Mouse (Mus musculus) kidney, embryonic 15.5 days (tissue): ENCODE results near the gene Kif22. TPM values are rescaled to one million over a fixed set of nuclear protein-coding genes. Genes with fewer than 3 reads are reported as not detected.

ENCODE experiments used
- ATAC-seq: fragments of 200-750 bp; cut with Nextera tagmentation; replicated peaks from 2 replicates; pipeline ENCODE4 v1.8.0; 2017; ENCODE audit warnings: moderate TSS enrichment; ENCODE audit not compliant: low FRiP score
- H3K27ac ChIP-seq: fragments of 300-500 bp; sonication (generic); 2 replicates; pipeline ENCODE4 v1.5.1; 2015; ENCODE audit warnings: mild to moderate bottlenecking, inconsistent platforms
- H3K27me3 ChIP-seq: fragments of 300-500 bp; sonication (generic); 2 replicates; pipeline ENCODE4 v1.6.1; 2015; ENCODE audit warnings: inconsistent platforms
- H3K36me3 ChIP-seq: fragments of 300-500 bp; sonication (generic); 2 replicates; pipeline ENCODE4 v1.6.1; 2015; ENCODE audit warnings: inconsistent platforms
- H3K4me1 ChIP-seq: fragments of 300-500 bp; sonication (generic); 2 replicates; pipeline ENCODE4 v1.6.1; 2015; ENCODE audit warnings: inconsistent platforms
- H3K4me2 ChIP-seq: fragments of 300-500 bp; sonication (generic); 2 replicates; pipeline ENCODE4 v1.6.1; 2015; ENCODE audit warnings: moderate library complexity, mild to moderate bottlenecking, inconsistent platforms
- H3K4me3 ChIP-seq: fragments of 300-500 bp; sonication (generic); replicated peaks from 2 replicates; pipeline ENCODE4 v1.5.1; 2015; ENCODE audit warnings: mild to moderate bottlenecking, inconsistent platforms
- H3K9ac ChIP-seq: fragments of 300-500 bp; sonication (generic); 2 replicates; pipeline ENCODE4 v1.6.1; 2015; ENCODE audit warnings: mild to moderate bottlenecking, inconsistent platforms
- H3K9me3 ChIP-seq: fragments of 300-500 bp; sonication (generic); replicated peaks from 2 replicates; pipeline ENCODE4 v1.6.1; 2016; ENCODE audit warnings: inconsistent platforms
- WGBS: fragments of 180-500 bp; shearing (Covaris S2); methylation state at CpG from one replicate; pipeline ENCODE4 v1.1.7; 2015; ENCODE audit warnings: mixed read lengths; 5-methylcytosine and 5-hydroxymethylcytosine counted together
- microRNA-seq: library from miRNA; unstranded; fragments of <30 nt; microRNA quantifications from one replicate; pipeline ENCODE4, GENCODE M21; 2016
- polyA plus RNA-seq: library from polyadenylated mRNA; unstranded; fragments of >200 nt; fragmentation: Nextera tagmentation; extraction: Ambion mirVana; gene quantifications from 2 replicates; pipeline ENCODE4 v1.2.1, GENCODE M21; 2015

The Kif22 gene
- polyA plus RNA-seq, 1 experiment from 2014 or later = 141 TPM

GRCm38 (mm10) chr7:126999568-126999967 lies 42.7 kb downstream of the Kif22 start:
- WGBS = 76% methylated on average over 10 of the region's 10 CpGs
- Histone ChIP-seq H3K27ac (no peak overlapping the region), H3K36me3 (peaks cover 9% of the 10 kb centered on the region; the same call in 1 of the 2 replicates), H3K4me1 (no peaks in the 10 kb centered on the region), H3K27me3 (no peaks in the 10 kb centered on the region), H3K4me3 (no peak overlapping the region), H3K9me3 (0 out of 2 replicates have a peak, but pooled peaks cover 5% of the 10 kb centered on the region), H3K4me2 (no peak overlapping the region), H3K9ac (no peak overlapping the region)
- no peak for ATAC-seq

GRCm38 (mm10) chr7:126996449-126996848 lies 45.8 kb downstream of the Kif22 start:
- peaks cover 9% of the 10 kb centered on the region; the same call in 1 of the 2 replicates for H3K36me3 ChIP-seq
- H3K9me3 ChIP-seq = 0 out of 2 replicates have a peak, but pooled peaks cover 5% of the 10 kb centered on the region
- H3K4me1 ChIP-seq = 0 out of 2 replicates have a peak, but pooled peaks cover 4% of the 10 kb centered on the region
- WGBS = 82% methylated on average over 4 of the region's 4 CpGs
- no peak for ATAC-seq
- no peaks in the 10 kb centered on the region for H3K27me3 ChIP-seq
- H3K9ac ChIP-seq = no peak overlapping the region
- no peak overlapping the region for H3K27ac ChIP-seq
- no peak overlapping the region for H3K4me2 ChIP-seq
- no peak overlapping the region for H3K4me3 ChIP-seq

GRCm38 (mm10) chr7:126988816-126989215 lies 53.5 kb downstream of the Kif22 start:
- no peak overlapping the region for H3K27ac ChIP-seq
- H3K36me3 ChIP-seq = no peaks in the 10 kb centered on the region
- H3K4me3 ChIP-seq = no peak overlapping the region
- H3K4me2 ChIP-seq = no peak overlapping the region
- 0 out of 2 replicates have a peak, but pooled peaks cover 6% of the 10 kb centered on the region for H3K4me1 ChIP-seq
- no peak for ATAC-seq
- H3K9me3 ChIP-seq = no peaks in the 10 kb centered on the region
- 74% methylated on average over 8 of the region's 8 CpGs for WGBS
- H3K27me3 ChIP-seq = no peaks in the 10 kb centered on the region
- H3K9ac ChIP-seq = no peak overlapping the region

- Histone ChIP-seq H3K27ac (no peak overlapping the region), H3K4me2 (no peak overlapping the region)
- ATAC-seq = peak; percentile 66
These were observed 56.0 kb downstream of the Kif22 start for GRCm38 (mm10) chr7:126986319-126986718.

DNA sequence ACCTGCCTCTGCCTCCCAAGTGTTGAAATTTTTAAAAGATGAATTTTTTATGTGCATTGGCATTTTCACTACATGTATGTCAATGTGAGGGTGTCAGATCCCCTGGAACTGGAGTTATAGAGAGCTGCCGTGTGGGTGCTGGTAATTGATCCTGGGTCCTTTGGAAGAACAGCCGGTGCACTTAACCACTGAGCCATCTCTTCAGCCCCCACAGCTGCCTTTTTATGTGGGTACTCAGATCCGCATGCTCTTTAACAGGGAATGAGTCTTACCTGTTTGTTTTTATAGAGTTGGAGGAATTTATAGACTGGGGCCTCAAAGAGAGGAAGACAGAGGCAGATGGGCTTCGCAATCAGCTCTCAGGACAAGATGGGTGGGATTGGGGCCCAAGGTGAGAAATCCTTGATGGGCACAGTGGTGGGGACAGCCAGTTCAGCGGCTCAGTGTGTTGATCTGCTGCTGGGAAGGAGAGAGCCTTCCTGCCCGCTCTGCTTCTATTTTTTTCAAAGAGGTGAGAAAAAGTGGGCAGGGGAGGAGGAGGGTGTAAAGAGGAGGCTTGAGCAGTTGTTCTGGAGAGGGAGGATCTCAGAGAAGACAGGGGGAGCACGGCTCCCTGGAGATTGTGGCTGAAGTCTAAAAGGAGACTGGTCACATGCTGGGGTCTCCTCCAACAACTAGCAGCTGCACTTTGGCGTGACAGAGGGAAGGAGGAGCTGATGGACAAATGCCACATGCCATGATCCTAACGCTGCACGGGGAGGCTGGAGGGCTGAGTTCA lies 57.4 kb downstream of the Kif22 start:
- Histone ChIP-seq H3K4me1 (0 out of 2 replicates have a peak, but pooled peaks cover 2% of the 10 kb centered on the region), H3K27me3 (no peaks in the 10 kb centered on the region), H3K9me3 (no peaks in the 10 kb centered on the region), H3K27ac (no peak overlapping the region), H3K9ac (no peak overlapping the region), H3K4me3 (no peak overlapping the region), H3K4me2 (no peak overlapping the region), H3K36me3 (peaks cover 17% of the 10 kb centered on the region)
- WGBS = 22% methylated on average over 10 of the region's 10 CpGs
- no peak for ATAC-seq

More at GRCm38 (mm10) chr7:126986319-126986718, 56.0 kb downstream of the Kif22 start:
- peaks cover 3% of the 10 kb centered on the region for H3K36me3 ChIP-seq
- no peaks in the 10 kb centered on the region for H3K27me3 ChIP-seq
- H3K4me1 ChIP-seq = 0 out of 2 replicates have a peak, but pooled peaks cover 2% of the 10 kb centered on the region
- H3K4me3 ChIP-seq = no peak overlapping the region
- 39% methylated on average over 9 of the region's 9 CpGs for WGBS
- H3K9me3 ChIP-seq = no peaks in the 10 kb centered on the region
- H3K9ac ChIP-seq = no peak overlapping the region

DNA sequence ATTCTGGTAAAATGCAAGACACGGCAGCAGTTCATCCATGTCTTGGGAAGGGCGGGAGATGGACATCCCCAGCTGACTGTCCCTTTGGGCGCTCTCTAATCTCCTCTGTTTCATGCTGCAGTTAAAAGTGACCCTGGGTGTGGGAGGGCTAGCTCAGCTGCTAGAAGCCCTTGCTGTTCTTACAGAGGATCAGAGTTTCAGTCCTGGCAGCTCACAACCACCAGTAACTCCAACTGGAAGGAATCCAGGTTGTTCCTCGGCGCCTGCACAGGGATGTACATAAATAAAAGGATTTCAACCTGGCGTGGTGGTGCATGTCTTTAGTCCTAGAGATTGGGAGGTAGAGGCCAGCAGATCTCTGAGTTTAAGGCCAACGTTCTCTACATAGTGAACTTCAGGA lies 59.2 kb downstream of the Kif22 start:
- WGBS = 70% methylated on average over 7 of the region's 7 CpGs
- no peak for ATAC-seq
- no peak overlapping the region for H3K4me2 ChIP-seq

DNA sequence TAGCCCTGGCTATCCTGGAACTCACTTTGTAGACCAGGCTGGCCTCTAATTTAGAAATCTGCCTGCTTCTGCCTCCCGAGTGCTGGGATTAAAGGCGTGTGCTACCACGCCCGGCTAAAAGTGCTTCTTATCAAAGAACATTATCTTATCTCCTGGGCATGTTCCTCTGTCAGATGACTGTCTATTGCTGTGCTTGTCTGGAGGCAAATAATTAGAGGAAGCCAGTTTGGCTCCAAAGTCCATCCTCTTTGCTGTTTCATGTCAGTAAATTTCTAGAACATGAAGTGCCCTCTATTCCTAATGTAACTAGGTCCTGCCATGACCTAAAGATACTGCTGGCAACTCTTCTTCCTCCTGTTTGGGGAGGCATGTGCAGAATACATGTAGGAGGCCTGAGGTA lies 60.2 kb downstream of the Kif22 start:
- no peak overlapping the region for H3K9ac ChIP-seq
- ATAC-seq = no peak
- no peak overlapping the region for H3K4me3 ChIP-seq
- H3K36me3 ChIP-seq = peaks cover 38% of the 10 kb centered on the region
- no peak overlapping the region for H3K27ac ChIP-seq
- H3K4me1 ChIP-seq = peaks cover 17% of the 10 kb centered on the region
- H3K9me3 ChIP-seq = no peaks in the 10 kb centered on the region
- WGBS = 83% methylated on average over 4 of the region's 4 CpGs
- no peaks in the 10 kb centered on the region for H3K27me3 ChIP-seq
- H3K4me2 ChIP-seq = no peak overlapping the region

More for the DNA sequence above, 59.2 kb downstream of the Kif22 start:
- H3K27me3 ChIP-seq = no peaks in the 10 kb centered on the region
- no peak overlapping the region for H3K4me3 ChIP-seq
- no peaks in the 10 kb centered on the region for H3K9me3 ChIP-seq
- peaks cover 34% of the 10 kb centered on the region for H3K36me3 ChIP-seq
- H3K4me1 ChIP-seq = peaks cover 7% of the 10 kb centered on the region; the same call in 1 of the 2 replicates
- no peak overlapping the region for H3K9ac ChIP-seq
- H3K27ac ChIP-seq = no peak overlapping the region

GRCm38 (mm10) chr7:126981601-126982000 lies 60.7 kb downstream of the Kif22 start:
- 84% methylated on average over 2 of the region's 2 CpGs for WGBS
- H3K4me2 ChIP-seq = no peak overlapping the region
- H3K9me3 ChIP-seq = no peaks in the 10 kb centered on the region
- H3K27me3 ChIP-seq = no peaks in the 10 kb centered on the region
- no peak overlapping the region for H3K4me3 ChIP-seq
- no peak overlapping the region for H3K27ac ChIP-seq
- peaks cover 21% of the 10 kb centered on the region for H3K4me1 ChIP-seq
- H3K9ac ChIP-seq = no peak overlapping the region
- peaks cover 38% of the 10 kb centered on the region for H3K36me3 ChIP-seq
- no peak for ATAC-seq

GRCm38 (mm10) chr7:126978841-126979240 lies 63.4 kb downstream of the Kif22 start:
- Histone ChIP-seq H3K9me3 (no peaks in the 10 kb centered on the region), H3K36me3 (peaks cover 38% of the 10 kb centered on the region), H3K4me3 (no peak overlapping the region), H3K4me2 (no peak overlapping the region), H3K27me3 (no peaks in the 10 kb centered on the region), H3K27ac (no peak overlapping the region), H3K9ac (no peak overlapping the region), H3K4me1 (peaks cover 25% of the 10 kb centered on the region)
- no peak for ATAC-seq
- 90% methylated on average over 6 of the region's 6 CpGs for WGBS

Small RNAs within 50 kb of the gene (microRNA-seq; reads per million reads assigned to microRNA genes)
- not detected for gene Gm44343

Other genes with a start within 250 kb of the Kif22 start
- gene Ppp4c, start 250.0 kb downstream of the Kif22 start, polyA plus RNA-seq = 257 and 272 TPM in 2 replicates
- gene Fam57b, start 244.8 kb downstream of the Kif22 start, polyA plus RNA-seq = 0.52 and 0.54 TPM in 2 replicates
- gene 4930451I11Rik, start 210.8 kb downstream of the Kif22 start, polyA plus RNA-seq = not detected in 2 replicates
- gene Doc2a, start 195.1 kb downstream of the Kif22 start, polyA plus RNA-seq = 6.6 and 11.4 TPM in 2 replicates
- gene Hirip3, start 180.5 kb downstream of the Kif22 start, polyA plus RNA-seq = 36.8 and 40.1 TPM in 2 replicates
- 88.9 and 91.0 TPM in 2 replicates for gene Ino80e, start 180.1 kb downstream of the Kif22 start, polyA plus RNA-seq
- gene Taok2, start 157.8 kb downstream of the Kif22 start, polyA plus RNA-seq = 45.8 and 54.2 TPM in 2 replicates
- 28.5 and 31.6 TPM in 2 replicates for gene Tmem219, start 119.6 kb downstream of the Kif22 start, polyA plus RNA-seq
- 15.5 and 17.0 TPM in 2 replicates for gene Kctd13, start 113.6 kb downstream of the Kif22 start, polyA plus RNA-seq
- gene Asphd1, start 92.9 kb downstream of the Kif22 start, polyA plus RNA-seq = 0.21 TPM in 1 of 2 replicates, not detected in the other
- 1.3 and 2.5 TPM in 2 replicates for gene Sez6l2, start 91.9 kb downstream of the Kif22 start, polyA plus RNA-seq
- gene Cdipt, start 66.6 kb downstream of the Kif22 start, polyA plus RNA-seq = 106 and 115 TPM in 2 replicates
- gene Cdiptos, start 66.4 kb downstream of the Kif22 start, polyA plus RNA-seq = 1.4 and 1.5 TPM in 2 replicates
- 15.3 and 16.8 TPM in 2 replicates for gene Mvp, start 27.9 kb downstream of the Kif22 start, polyA plus RNA-seq
- gene Pagr1b, start 26.0 kb downstream of the Kif22 start, polyA plus RNA-seq = 0.45 TPM in 1 of 2 replicates, not detected in the other
- gene Pagr1a, start 25.1 kb downstream of the Kif22 start, polyA plus RNA-seq = 44.8 and 59.5 TPM in 2 replicates
- 52.6 and 61.2 TPM in 2 replicates for gene Gm42742, start 21.4 kb downstream of the Kif22 start, polyA plus RNA-seq
- gene Prrt2, start 21.3 kb downstream of the Kif22 start, polyA plus RNA-seq = 5.4 and 7.2 TPM in 2 replicates
- gene Maz, start 15.4 kb downstream of the Kif22 start, polyA plus RNA-seq = 64.4 and 65.8 TPM in 2 replicates
- not detected in 2 replicates for gene Zg16, start 44.9 kb upstream of the Kif22 start, polyA plus RNA-seq
- 3.3 and 3.8 TPM in 2 replicates for gene AI467606, start 48.9 kb upstream of the Kif22 start, polyA plus RNA-seq
- 16.7 and 19.0 TPM in 2 replicates for gene Qprt, start 79.8 kb upstream of the Kif22 start, polyA plus RNA-seq
- gene Spn, start 95.4 kb upstream of the Kif22 start, polyA plus RNA-seq = 0.32 and 0.37 TPM in 2 replicates
- 59.3 and 66.6 TPM in 2 replicates for gene Cd2bp2, start 153.6 kb upstream of the Kif22 start, polyA plus RNA-seq
- 23.4 and 26.7 TPM in 2 replicates for gene Tbc1d10b, start 166.0 kb upstream of the Kif22 start, polyA plus RNA-seq
- gene Mylpf, start 166.4 kb upstream of the Kif22 start, polyA plus RNA-seq = 51.1 and 90.2 TPM in 2 replicates
- 41.7 and 46.1 TPM in 2 replicates for gene Zfp553, start 190.6 kb upstream of the Kif22 start, polyA plus RNA-seq
- gene Sept1, start 190.7 kb upstream of the Kif22 start, polyA plus RNA-seq = 21.3 and 21.7 TPM in 2 replicates
- gene Zfp771, start 201.8 kb upstream of the Kif22 start, polyA plus RNA-seq = 59.3 and 62.3 TPM in 2 replicates
- gene Dctpp1, start 218.2 kb upstream of the Kif22 start, polyA plus RNA-seq = 224 and 226 TPM in 2 replicates
- 112 and 113 TPM in 2 replicates for gene Sephs2, start 231.6 kb upstream of the Kif22 start, polyA plus RNA-seq